Mouse (Mus musculus): ENCODE data around the gene Mcee. TPM values are rescaled to one million over a fixed set of nuclear protein-coding genes. Genes with fewer than 3 reads are reported as not detected.

Mcee gene
- polyA plus RNA-seq, 1 experiment = 18.9 TPM

GRCm38 (mm10) chr7:64373147-64373829 lies 19.1 kb upstream of the Mcee start:
- TF ChIP-seq MYOD1 (IDR thresholded peaks at IDR 0.05; ENCODE audit: control insufficient read depth in 1 of 3, insufficient read length in 2 of 3, low read depth in 2 of 3) (no peak), MYOG (IDR thresholded peaks at IDR 0.05; ENCODE audit: control insufficient read depth in 1 of 3, insufficient read depth in 1 of 3, insufficient read length in 2 of 3, low read depth in 2 of 3) (no peak), POLR2AphosphoS2 (IDR thresholded peaks at IDR 0.05; ENCODE audit: insufficient read length, low read depth) (no peak), SRF (IDR thresholded peaks at IDR 0.05; ENCODE audit: control insufficient read depth, insufficient read length, low read depth) (no peak), MAX (IDR thresholded peaks at IDR 0.05; ENCODE audit: low read depth) (no peak), TCF12 (IDR thresholded peaks at IDR 0.05; ENCODE audit: insufficient read depth, poor library complexity, severe bottlenecking) (no peak), TCF3 (IDR thresholded peaks at IDR 0.05; ENCODE audit: insufficient read length, low read depth) (no peak), POLR2A (IDR thresholded peaks at IDR 0.05; ENCODE audit: insufficient read length, low read depth) (no peak)
- peak overlapping the region; percentile 97 for H3K4me2 ChIP-seq (ENCODE audit: low read depth)
- H3K36me3 ChIP-seq (ENCODE audit: control insufficient read depth, insufficient read depth) = peaks cover 13% of the 10 kb centered on the region
- peak overlapping the region; percentile 67 for H3K4me3 ChIP-seq
- H3K79me2 ChIP-seq (ENCODE audit: control insufficient read depth, insufficient read depth) = no peaks in the 10 kb centered on the region
- H3K27me3 ChIP-seq (ENCODE audit: control insufficient read depth, insufficient read depth, insufficient read length) = no peaks in the 10 kb centered on the region
- H3ac ChIP-seq (ENCODE audit: control insufficient read depth, insufficient read length) = peak overlapping the region; percentile 70

GRCm38 (mm10) chr7:64373830-64374562 lies 18.4 kb upstream of the Mcee start, which contains the start of gene Fan1:
TSS of gene Fan1 (minus strand) at chr7:64374095.
- TF ChIP-seq POLR2AphosphoS2 (IDR thresholded peaks at IDR 0.05; ENCODE audit: insufficient read length, low read depth) (peak; percentile 93), SRF (IDR thresholded peaks at IDR 0.05; ENCODE audit: control insufficient read depth, insufficient read length, low read depth) (peak; percentile 76), E2F4 (IDR thresholded peaks at IDR 0.05; ENCODE audit: insufficient read depth) (peak; percentile 7), MYOD1 (IDR thresholded peaks at IDR 0.05; ENCODE audit: control insufficient read depth in 1 of 3, insufficient read length in 2 of 3, low read depth in 2 of 3) (peak in 1 of 3 experiments; percentile 15), MAX (IDR thresholded peaks at IDR 0.05; ENCODE audit: low read depth) (no peak), TCF3 (IDR thresholded peaks at IDR 0.05; ENCODE audit: insufficient read length, low read depth) (no peak), MYOG (IDR thresholded peaks at IDR 0.05; ENCODE audit: control insufficient read depth in 1 of 3, insufficient read depth in 1 of 3, insufficient read length in 2 of 3, low read depth in 2 of 3) (no peak), USF1 (IDR thresholded peaks at IDR 0.05; ENCODE audit: low read depth) (no peak), TCF12 (IDR thresholded peaks at IDR 0.05; ENCODE audit: insufficient read depth, poor library complexity, severe bottlenecking) (no peak), CEBPB (IDR thresholded peaks at IDR 0.05; ENCODE audit: insufficient read depth, poor library complexity, severe bottlenecking) (no peak), POLR2A (IDR thresholded peaks at IDR 0.05; ENCODE audit: insufficient read length, low read depth) (peak; percentile 93), REST (IDR thresholded peaks at IDR 0.05; ENCODE audit: insufficient read depth, insufficient read length) (no peak)
- H3K4me3 ChIP-seq = peak within 1 kb of the TSS; percentile 67
- no peaks in the 10 kb centered on the region for H3K79me2 ChIP-seq (ENCODE audit: control insufficient read depth, insufficient read depth)
- no peaks in the 10 kb centered on the region for H3K27me3 ChIP-seq (ENCODE audit: control insufficient read depth, insufficient read depth, insufficient read length)
- peak within 1 kb of the TSS; percentile 70 for H3ac ChIP-seq (ENCODE audit: control insufficient read depth, insufficient read length)
- peaks cover 20% of the 10 kb centered on the region for H3K36me3 ChIP-seq (ENCODE audit: control insufficient read depth, insufficient read depth)
- peak within 1 kb of the TSS; percentile 97 for H3K4me2 ChIP-seq (ENCODE audit: low read depth)

GRCm38 (mm10) chr7:64391479-64391878 lies 928 bp upstream of the Mcee start:
- TF ChIP-seq POLR2AphosphoS2 (IDR thresholded peaks at IDR 0.05; ENCODE audit: insufficient read length, low read depth) = no peak
- TF ChIP-seq TCF12 (IDR thresholded peaks at IDR 0.05; ENCODE audit: insufficient read depth, poor library complexity, severe bottlenecking) = no peak
- no peak for TF ChIP-seq TCF3 (IDR thresholded peaks at IDR 0.05; ENCODE audit: insufficient read length, low read depth)
- no peak for TF ChIP-seq USF1 (IDR thresholded peaks at IDR 0.05; ENCODE audit: low read depth)
- TF ChIP-seq MAX (IDR thresholded peaks at IDR 0.05; ENCODE audit: low read depth) = no peak
- TF ChIP-seq E2F4 (IDR thresholded peaks at IDR 0.05; ENCODE audit: insufficient read depth) = no peak
- no peak for TF ChIP-seq POLR2A (IDR thresholded peaks at IDR 0.05; ENCODE audit: insufficient read length, low read depth)
- TF ChIP-seq MYOD1 (IDR thresholded peaks at IDR 0.05; ENCODE audit: control insufficient read depth in 1 of 3, insufficient read length in 2 of 3, low read depth in 2 of 3) = no peak
- no peak for TF ChIP-seq SRF (IDR thresholded peaks at IDR 0.05; ENCODE audit: control insufficient read depth, insufficient read length, low read depth)
- no peak for TF ChIP-seq CEBPB (IDR thresholded peaks at IDR 0.05; ENCODE audit: insufficient read depth, poor library complexity, severe bottlenecking)
- no peak for TF ChIP-seq REST (IDR thresholded peaks at IDR 0.05; ENCODE audit: insufficient read depth, insufficient read length)
- Histone ChIP-seq H3K36me3 (ENCODE audit: control insufficient read depth, insufficient read depth) (peaks cover 32% of the 10 kb centered on the region), H3K4me2 (ENCODE audit: low read depth) (peak overlapping the region; percentile 91), H3ac (ENCODE audit: control insufficient read depth, insufficient read length) (peak overlapping the region; percentile 15), H3K79me2 (ENCODE audit: control insufficient read depth, insufficient read depth) (peaks cover 22% of the 10 kb centered on the region), H3K4me3 (peak overlapping the region; percentile 95), H3K27me3 (ENCODE audit: control insufficient read depth, insufficient read depth, insufficient read length) (no peaks in the 10 kb centered on the region)

- Histone ChIP-seq H3K4me2 (ENCODE audit: low read depth) (peak overlapping the region; percentile 83), H3ac (ENCODE audit: control insufficient read depth, insufficient read length) (peak overlapping the region; percentile 17), H3K36me3 (ENCODE audit: control insufficient read depth, insufficient read depth) (peaks cover 20% of the 10 kb centered on the region), H3K27me3 (ENCODE audit: control insufficient read depth, insufficient read depth, insufficient read length) (no peaks in the 10 kb centered on the region), H3K4me3 (peak overlapping the region; percentile 95), H3K79me2 (ENCODE audit: control insufficient read depth, insufficient read depth) (peaks cover 22% of the 10 kb centered on the region)
- TF ChIP-seq REST (IDR thresholded peaks at IDR 0.05; ENCODE audit: insufficient read depth, insufficient read length) = no peak
- TF ChIP-seq TCF12 (IDR thresholded peaks at IDR 0.05; ENCODE audit: insufficient read depth, poor library complexity, severe bottlenecking) = no peak
- TF ChIP-seq MYOD1 (IDR thresholded peaks at IDR 0.05; ENCODE audit: control insufficient read depth in 1 of 3, insufficient read length in 2 of 3, low read depth in 2 of 3) = no peak
- no peak for TF ChIP-seq CEBPB (IDR thresholded peaks at IDR 0.05; ENCODE audit: insufficient read depth, poor library complexity, severe bottlenecking)
Observed at GRCm38 (mm10) chr7:64392819-64393151, 378 bp downstream of the Mcee start.
